Mouse (Mus musculus): ENCODE measurements around the gene Siah2.

Siah2 gene

GRCm38 (mm10) chr3:58691997-58692721 lies at the start of gene Siah2:
Gene Siah2, minus strand, starts transcription at chr3:58692400.
- DNase-seq: peak; percentile 92

GRCm38 (mm10) chr3:58739536-58739935 lies 47.3 kb upstream of the Siah2 start:
- DNase-seq: no peak

GRCm38 (mm10) chr3:58738346-58739089 lies 46.3 kb upstream of the Siah2 start:
- no peak for DNase-seq

GRCm38 (mm10) chr3:58731520-58731919 lies 39.3 kb upstream of the Siah2 start:
- DNase-seq: no peak

GRCm38 (mm10) chr3:58730580-58730979 lies 38.4 kb upstream of the Siah2 start:
- no peak for DNase-seq

- no peak for DNase-seq
These were observed 37.3 kb upstream of the Siah2 start for GRCm38 (mm10) chr3:58729549-58729948.

- no peak for DNase-seq
These were observed 35.4 kb upstream of the Siah2 start for GRCm38 (mm10) chr3:58727601-58728000.

- peak; percentile 56 for DNase-seq
These were observed 34.8 kb upstream of the Siah2 start for GRCm38 (mm10) chr3:58727012-58727411.

GRCm38 (mm10) chr3:58726374-58726773 lies 34.2 kb upstream of the Siah2 start:
- no peak for DNase-seq

- no peak for DNase-seq
These were observed 32.6 kb upstream of the Siah2 start for GRCm38 (mm10) chr3:58724815-58725214.

- DNase-seq: no peak
These were observed 31.5 kb upstream of the Siah2 start for GRCm38 (mm10) chr3:58723656-58724055.

GRCm38 (mm10) chr3:58719461-58720230 lies 27.4 kb upstream of the Siah2 start:
- DNase-seq: no peak

- no peak for DNase-seq
These were observed 24.5 kb upstream of the Siah2 start for GRCm38 (mm10) chr3:58716705-58717104.

GRCm38 (mm10) chr3:58714767-58715166 lies 22.6 kb upstream of the Siah2 start:
- DNase-seq: no peak

- DNase-seq: no peak
These were observed 21.8 kb upstream of the Siah2 start for GRCm38 (mm10) chr3:58714034-58714433.

- DNase-seq: no peak
These were observed 21.0 kb upstream of the Siah2 start for GRCm38 (mm10) chr3:58713191-58713590.

- DNase-seq: no peak
These were observed 12.3 kb upstream of the Siah2 start for GRCm38 (mm10) chr3:58704547-58704946.

GRCm38 (mm10) chr3:58703748-58704147 lies 11.5 kb upstream of the Siah2 start:
- DNase-seq: no peak

GRCm38 (mm10) chr3:58702329-58702728 lies 10.1 kb upstream of the Siah2 start:
- DNase-seq: no peak

GRCm38 (mm10) chr3:58701441-58701840 lies 9.2 kb upstream of the Siah2 start:
- no peak for DNase-seq

GRCm38 (mm10) chr3:58697926-58698325 lies 5.7 kb upstream of the Siah2 start:
- no peak for DNase-seq

- no peak for DNase-seq
These were observed 4.6 kb upstream of the Siah2 start for GRCm38 (mm10) chr3:58696806-58697205.

- no peak for DNase-seq
These were observed 3.3 kb upstream of the Siah2 start for GRCm38 (mm10) chr3:58695507-58695906.

- DNase-seq: no peak
These were observed 2.8 kb upstream of the Siah2 start for GRCm38 (mm10) chr3:58695044-58695443.
